Mouse (Mus musculus) Patski (cell line): ENCODE measurements around the gene Adh6a. TPM values are rescaled to one million over a fixed set of nuclear protein-coding genes. Genes with fewer than 3 reads are reported as not detected.

Experiments used
- ATAC-seq: fragments of 100-300 bp; one replicate; pipeline ENCODE4 v1.8.0; 2021
- CTCF ChIA-PET: fragments of 350-600 bp; sonication (Branson Sonifier 250); formaldehyde crosslinking; loops from one replicate; lab custom pipeline; 2022; ENCODE audit warnings: inconsistent platforms; lab: Charles Lee
- POLR2A ChIA-PET: fragments of 350-600 bp; sonication (Branson Sonifier 250); formaldehyde crosslinking; loops from one replicate; lab custom pipeline; 2022; ENCODE audit warnings: antibody characterized with exemption, inconsistent platforms; lab: Charles Lee
- DNase-seq: peaks from one replicate; pipeline ENCODE4 v3.0.0-alpha.2; 2011; ENCODE audit warnings: low read depth, low spot score
- H3K27me3 ChIP-seq: fragments of 371-371 bp; one replicate; pipeline ENCODE4 v1.5.1; 2021
- CTCF ChIP-seq: fragments of 100-300 bp; IDR thresholded peaks from one replicate; pipeline ENCODE4 v1.5.1; 2021
- in situ Hi-C: fragments of 300-500 bp; cut with MboI; formaldehyde crosslinking; loops from 3 replicates; pipeline ENCODE4 v1.11.1; 2018; ENCODE audit warnings: low pct_unique_long_range_greater_than_20kb, mixed read lengths
- polyA plus RNA-seq: library from polyadenylated mRNA; unstranded; gene quantifications from one replicate; pipeline ENCODE4 v1.2.3, GENCODE M21; 2021

Adh6a gene
- polyA plus RNA-seq, 1 experiment from 2014 or later, result 0.23 TPM

GRCm38 (mm10) chr3:138291529-138292117 is 21.5 kb upstream of the Adh6a start:
- ChIA-PET POLR2A (no interaction called here), CTCF (interaction anchor here (1.1 to 2.3 kb wide), 5 partner anchors 10 to 94 kb away, joined by 3 to 12 read pairs (median 6); no protein-coding TSS in a partner anchor)
- ATAC-seq (peak; percentile 84), DNase-seq (peak; percentile 95)
- TF ChIP-seq CTCF, result no peak
- in situ Hi-C loops, result no loop called here
- no peaks in the 10 kb centered on the region for H3K27me3 ChIP-seq

- H3K27me3 ChIP-seq, result no peaks in the 10 kb centered on the region
- DNase-seq, result no peak
- no peak for TF ChIP-seq CTCF
- CTCF ChIA-PET, result interaction anchor here (1.1 to 1.6 kb wide), 5 partner anchors 21 to 139 kb away, joined by 3 to 7 read pairs (median 4); no protein-coding TSS in a partner anchor
- POLR2A ChIA-PET, result interaction anchor here (0.9 to 1.2 kb wide), 2 partner anchors 9 kb away, joined by 3 to 4 read pairs; no protein-coding TSS in a partner anchor
- in situ Hi-C loops, result no loop called here
- no peak for ATAC-seq
Measured at GRCm38 (mm10) chr3:138293298-138293895, 19.7 kb upstream of the Adh6a start.

GRCm38 (mm10) chr3:138300130-138300529 is 13.0 kb upstream of the Adh6a start:
- no peak for TF ChIP-seq CTCF
- POLR2A ChIA-PET, result no interaction called here
- in situ Hi-C loops, result no loop called here
- DNase-seq, result no peak
- CTCF ChIA-PET, result interaction anchor here (1.6 kb wide), 1 partner anchor 12 kb away, joined by 3 read pairs; no protein-coding TSS in a partner anchor
- no peak for ATAC-seq
- no peaks in the 10 kb centered on the region for H3K27me3 ChIP-seq

- no peak for TF ChIP-seq CTCF
- H3K27me3 ChIP-seq, result no peaks in the 10 kb centered on the region
- DNase-seq, result no peak
- peak; percentile 34 for ATAC-seq
- CTCF ChIA-PET, result interaction anchor here (0.6 to 4.8 kb wide), 2 partner anchors 17 to 62 kb away, joined by 3 to 17 read pairs; no protein-coding TSS in a partner anchor
- POLR2A ChIA-PET, result interaction anchor here (0.6 to 1.0 kb wide), 2 partner anchors 10 to 114 kb away, joined by 3 to 4 read pairs; no protein-coding TSS in a partner anchor
- in situ Hi-C loops, result no loop called here
Measured at GRCm38 (mm10) chr3:138302676-138303075, 10.4 kb upstream of the Adh6a start.

- DNase-seq (no peak), ATAC-seq (no peak)
- in situ Hi-C loops, result no loop called here
- ChIA-PET POLR2A (interaction anchor here (1.1 kb wide), 1 partner anchor 22 kb away, joined by 3 read pairs; no protein-coding TSS in a partner anchor), CTCF (interaction anchor here (1.3 to 4.8 kb wide), 4 partner anchors 17 to 63 kb away, joined by 3 to 17 read pairs (median 4); no protein-coding TSS in a partner anchor)
- H3K27me3 ChIP-seq, result no peaks in the 10 kb centered on the region
- no peak for TF ChIP-seq CTCF
Measured at GRCm38 (mm10) chr3:138303771-138304488, 9.2 kb upstream of the Adh6a start.

GRCm38 (mm10) chr3:138304489-138304871 is 8.6 kb upstream of the Adh6a start:
- no peak for DNase-seq
- no peak for ATAC-seq
- CTCF ChIA-PET, result interaction anchor here (1.3 to 4.8 kb wide), 4 partner anchors 18 to 64 kb away, joined by 3 to 17 read pairs (median 4); no protein-coding TSS in a partner anchor

GRCm38 (mm10) chr3:138305486-138306289 is 7.4 kb upstream of the Adh6a start:
- POLR2A ChIA-PET, result no interaction called here
- CTCF ChIA-PET, result interaction anchor here (1.0 to 4.8 kb wide), 5 partner anchors 10 to 107 kb away, joined by 3 to 17 read pairs (median 4); no protein-coding TSS in a partner anchor
- ATAC-seq (no peak), DNase-seq (no peak)
- TF ChIP-seq CTCF, result no peak
- H3K27me3 ChIP-seq, result no peaks in the 10 kb centered on the region
- in situ Hi-C loops, result no loop called here

More at GRCm38 (mm10) chr3:138304489-138304871, 8.6 kb upstream of the Adh6a start:
- POLR2A ChIA-PET, result interaction anchor here (1.1 kb wide), 1 partner anchor 21 kb away, joined by 3 read pairs; no protein-coding TSS in a partner anchor
- H3K27me3 ChIP-seq, result no peaks in the 10 kb centered on the region
- TF ChIP-seq CTCF, result no peak
- in situ Hi-C loops, result no loop called here

- in situ Hi-C loops, result no loop called here
- H3K27me3 ChIP-seq, result no peaks in the 10 kb centered on the region
- POLR2A ChIA-PET, result no interaction called here
- DNase-seq, result no peak
- ATAC-seq, result no peak
- TF ChIP-seq CTCF, result no peak
- CTCF ChIA-PET, result interaction anchor here (0.6 to 4.8 kb wide), 6 partner anchors 10 to 108 kb away, joined by 3 to 17 read pairs (median 4); no protein-coding TSS in a partner anchor
Measured at GRCm38 (mm10) chr3:138306290-138306683, 6.8 kb upstream of the Adh6a start.

GRCm38 (mm10) chr3:138309910-138310309 is 3.2 kb upstream of the Adh6a start:
- no peak for ATAC-seq
- POLR2A ChIA-PET, result interaction anchor here (0.7 kb wide), 1 partner anchor 99 kb away, joined by 3 read pairs; no protein-coding TSS in a partner anchor
- TF ChIP-seq CTCF, result no peak

More at GRCm38 (mm10) chr3:138309910-138310309, 3.2 kb upstream of the Adh6a start:
- no peak for DNase-seq
- H3K27me3 ChIP-seq, result no peaks in the 10 kb centered on the region
- CTCF ChIA-PET, result interaction anchor here (1.1 kb wide), 1 partner anchor 65 kb away, joined by 3 read pairs; no protein-coding TSS in a partner anchor
- in situ Hi-C loops, result no loop called here
